Mouse (Mus musculus) bone marrow, adult 2 months (tissue): ENCODE measurements around the gene Ylpm1.

Source experiments
- CTCF ChIP-seq: fragments of 200-500 bp; IDR thresholded peaks from 2 replicates; pipeline ENCODE4 v1.5.1; 2011; ENCODE audit warnings: low read length, control low read depth; ENCODE audit not compliant: control insufficient read depth, insufficient read depth
- POLR2A ChIP-seq: fragments of 200-500 bp; IDR thresholded peaks from 2 replicates; pipeline ENCODE4 v1.6.1; 2011; ENCODE audit warnings: low read depth, mild to moderate bottlenecking, control low read depth, low read length, borderline replicate concordance; ENCODE audit not compliant: control insufficient read depth

DNA sequence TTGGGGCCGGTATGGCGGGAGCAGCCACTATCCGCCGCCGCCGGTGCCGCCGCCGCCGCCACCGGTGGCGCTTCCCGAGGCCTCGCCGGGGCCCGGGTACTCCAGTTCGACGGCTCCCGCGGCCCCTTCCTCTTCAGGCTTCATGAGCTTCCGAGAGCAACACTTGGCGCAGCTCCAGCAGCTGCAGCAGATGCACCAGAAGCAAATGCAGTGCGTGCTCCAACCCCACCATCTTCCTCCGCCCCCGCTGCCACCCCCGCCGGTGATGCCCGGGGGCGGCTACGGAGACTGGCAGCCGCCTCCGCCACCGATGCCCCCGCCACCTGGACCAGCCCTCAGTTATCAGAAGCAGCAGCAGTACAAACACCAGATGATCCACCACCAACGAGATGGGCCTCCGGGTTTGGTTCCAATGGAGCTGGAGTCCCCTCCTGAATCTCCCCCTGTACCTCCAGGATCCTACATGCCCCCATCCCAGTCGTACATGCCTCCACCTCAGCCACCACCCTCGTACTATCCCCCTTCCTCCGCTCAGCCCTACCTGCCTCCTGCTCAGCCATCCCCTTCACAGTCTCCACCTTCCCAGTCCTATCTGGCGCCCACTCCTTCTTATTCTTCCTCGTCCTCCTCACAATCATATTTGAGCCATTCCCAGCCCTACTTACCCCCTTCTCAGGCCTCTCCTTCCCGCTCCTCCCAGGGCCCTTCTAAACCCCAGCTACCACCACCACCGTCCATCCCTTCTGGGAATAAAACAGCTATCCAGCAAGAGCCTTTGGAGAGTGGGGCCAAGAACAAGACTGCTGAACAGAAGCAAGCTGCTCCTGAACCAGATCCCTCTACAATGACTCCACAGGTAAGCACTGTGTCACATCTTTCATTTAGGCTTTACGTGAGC is 629 bp downstream of the Ylpm1 start:
- TF ChIP-seq CTCF: no peak
- TF ChIP-seq POLR2A: no peak
